ENCODE assay signal across 8 mouse cellular contexts in genomic region chr2:156143367-156143766, GRCm38 (mm10). TPM values are rescaled to one million over a fixed set of nuclear protein-coding genes. Genes with fewer than 3 reads are reported as not detected.
DNase-seq lines count a peak whose midpoint lies in the region; ATAC-seq and TF ChIP-seq lines count a peak whose summit lies in the region.

No protein-coding gene starts in this region.

- peak overlapping the region; percentile 79 for H3K4me3 ChIP-seq in left cerebral cortex, adult 2 months
- peak overlapping the region; percentile 93 for H3K4me3 ChIP-seq in hindbrain, embryonic 15.5 days
- peak overlapping the region; percentile 78 for H3K4me3 ChIP-seq in midbrain, embryonic 12.5 days

- H3K27me3 ChIP-seq in hindbrain, embryonic 15.5 days = no peaks in the 10 kb centered on the region
- H3K27me3 ChIP-seq in midbrain, embryonic 12.5 days = no peaks in the 10 kb centered on the region

- H3K9ac ChIP-seq in hindbrain, embryonic 15.5 days = peak overlapping the region; percentile 93
- H3K9ac ChIP-seq in midbrain, embryonic 12.5 days (replicated peaks) = peak overlapping the region; percentile 81

- 4% methylated on average over 16 of the region's 16 CpGs for WGBS in hindbrain, embryonic 15.5 days
- 3% methylated on average over 16 of the region's 16 CpGs for WGBS in midbrain, embryonic 12.5 days

- H3K4me1 ChIP-seq in hindbrain, embryonic 15.5 days (replicated peaks) = peaks cover 23% of the 10 kb centered on the region
- H3K4me1 ChIP-seq in midbrain, embryonic 12.5 days = peaks cover 13% of the 10 kb centered on the region

- ATAC-seq in hindbrain, embryonic 15.5 days (ENCODE audit: low FRiP score, low read depth) = no peak
- no peak for ATAC-seq in midbrain, embryonic 12.5 days (ENCODE audit: low FRiP score, low read depth)

- no peak for TF ChIP-seq CTCF in left cerebral cortex, adult 2 months (IDR thresholded peaks at IDR 0.05)

- DNase-seq in left cerebral cortex, adult 2 months (ENCODE audit: extremely low spot score in 1 of 2, low spot score in 2 of 2) = no peak
- DNase-seq in left cerebral cortex, adult 9 months (ENCODE audit: low spot score in 2 of 2) = no peak
- DNase-seq in embryo, embryonic 10.5 days (ENCODE audit: low spot score) = peak; percentile 36
- no peak for DNase-seq in urinary bladder, adult 18-20 months (ENCODE audit: low spot score in 2 of 2)
- DNase-seq in gastrocnemius, adult 18-20 months (ENCODE audit: low spot score) = no peak
- DNase-seq in adrenal gland, adult 18-20 months (ENCODE audit: low spot score in 2 of 2) = no peak

- H3K27ac ChIP-seq in left cerebral cortex, adult 2 months = peak overlapping the region; percentile 94
- H3K27ac ChIP-seq in hindbrain, embryonic 15.5 days (replicated peaks) = peak overlapping the region; percentile 95
- peak overlapping the region; percentile 95 for H3K27ac ChIP-seq in midbrain, embryonic 12.5 days (replicated peaks)

- H3K9me3 ChIP-seq in hindbrain, embryonic 15.5 days = no peaks in the 10 kb centered on the region
- no peaks in the 10 kb centered on the region for H3K9me3 ChIP-seq in midbrain, embryonic 12.5 days

- H3K36me3 ChIP-seq in hindbrain, embryonic 15.5 days = peaks cover 24% of the 10 kb centered on the region
- H3K36me3 ChIP-seq in midbrain, embryonic 12.5 days = peaks cover 23% of the 10 kb centered on the region

- H3K4me2 ChIP-seq in hindbrain, embryonic 15.5 days = peak overlapping the region; percentile 84
- peak overlapping the region; percentile 54 for H3K4me2 ChIP-seq in midbrain, embryonic 12.5 days (replicated peaks)

- intact Hi-C loops in left cerebral cortex, adult 2 months (cut with DNase I) = loop anchor here (5.0 kb wide), 2 partner anchors 34 to 181 kb away; no protein-coding TSS in a partner anchor

RNA-seq across cellular contexts. Expression of gene Romo1, which starts 0.5 kb away (rescaled TPM):
- total RNA-seq in left cerebral cortex, adult 2 months (2021) = 100 to 1,000 TPM; 142 to 153 TPM
- 439 and 455 TPM in 2 replicates for polyA plus RNA-seq in hindbrain, embryonic 15.5 days (2015; fragmentation: Nextera tagmentation; extraction: Ambion mirVana)
- 422 and 434 TPM in 2 replicates for polyA plus RNA-seq in midbrain, embryonic 12.5 days (2016; fragmentation: Nextera tagmentation; extraction: Ambion mirVana)
- 100 to 1,000 TPM; 246 to 250 TPM for total RNA-seq in gastrocnemius, adult 18-20 months (2021)
- total RNA-seq in adrenal gland, adult 18-20 months (2021) = 100 to 1,000 TPM; 346 to 350 TPM

RNA-seq across cellular contexts. Expression of gene Nfs1, which starts 0.6 kb away (rescaled TPM):
- total RNA-seq in left cerebral cortex, adult 2 months (2021) = 10 to 100 TPM; 36.3 to 42.0 TPM
- 33.9 and 35.2 TPM in 2 replicates for polyA plus RNA-seq in hindbrain, embryonic 15.5 days (2015; fragmentation: Nextera tagmentation; extraction: Ambion mirVana)
- polyA plus RNA-seq in midbrain, embryonic 12.5 days (2016; fragmentation: Nextera tagmentation; extraction: Ambion mirVana) = 32.1 and 32.7 TPM in 2 replicates
- total RNA-seq in gastrocnemius, adult 18-20 months (2021) = 10 to 100 TPM; 75.7 to 77.7 TPM
- 10 to 100 TPM; 80.4 to 90.4 TPM for total RNA-seq in adrenal gland, adult 18-20 months (2021)

RNA-seq across cellular contexts. Expression of gene Gm28036, which starts 16.5 kb away (rescaled TPM):
- total RNA-seq in left cerebral cortex, adult 2 months (2021) = 10 to 100 TPM; 17.5 to 17.7 TPM
- polyA plus RNA-seq in hindbrain, embryonic 15.5 days (2015; fragmentation: Nextera tagmentation; extraction: Ambion mirVana) = 16.0 and 19.6 TPM in 2 replicates
- 24.0 and 33.3 TPM in 2 replicates for polyA plus RNA-seq in midbrain, embryonic 12.5 days (2016; fragmentation: Nextera tagmentation; extraction: Ambion mirVana)
- total RNA-seq in gastrocnemius, adult 18-20 months (2021) = 1 to 10 TPM; 3.0 to 5.8 TPM
- total RNA-seq in adrenal gland, adult 18-20 months (2021) = 10 to 100 TPM; 25.4 to 28.6 TPM

RNA-seq across cellular contexts. Expression of gene Rbm12, which starts 31.6 kb away (rescaled TPM):
- 10 to 100 TPM; 27.7 to 36.0 TPM for total RNA-seq in left cerebral cortex, adult 2 months (2021)
- 17.7 and 23.0 TPM in 2 replicates for polyA plus RNA-seq in hindbrain, embryonic 15.5 days (2015; fragmentation: Nextera tagmentation; extraction: Ambion mirVana)
- 47.4 and 49.5 TPM in 2 replicates for polyA plus RNA-seq in midbrain, embryonic 12.5 days (2016; fragmentation: Nextera tagmentation; extraction: Ambion mirVana)
- 1 to 10 TPM; 5.5 to 7.0 TPM for total RNA-seq in gastrocnemius, adult 18-20 months (2021)
- 10 to 100 TPM; 22.1 to 29.7 TPM for total RNA-seq in adrenal gland, adult 18-20 months (2021)

RNA-seq across cellular contexts. Expression of gene Cpne1, which starts 31.6 kb away (rescaled TPM):
- 10 to 100 TPM; 26.3 to 33.0 TPM for total RNA-seq in left cerebral cortex, adult 2 months (2021)
- 26.9 and 28.7 TPM in 2 replicates for polyA plus RNA-seq in hindbrain, embryonic 15.5 days (2015; fragmentation: Nextera tagmentation; extraction: Ambion mirVana)
- polyA plus RNA-seq in midbrain, embryonic 12.5 days (2016; fragmentation: Nextera tagmentation; extraction: Ambion mirVana) = 53.2 and 55.5 TPM in 2 replicates
- 1 to 10 TPM; 7.4 to 9.5 TPM for total RNA-seq in gastrocnemius, adult 18-20 months (2021)
- 10 to 100 TPM; 36.1 to 37.2 TPM for total RNA-seq in adrenal gland, adult 18-20 months (2021)
